Mouse (Mus musculus): ENCODE results near the gene Slc11a1. TPM values are rescaled to one million over a fixed set of nuclear protein-coding genes. Genes with fewer than 3 reads are reported as not detected.

Gene Slc11a1
- total and polyA plus RNA-seq, 3 experiments: 0.60 TPM; not detected in 2

- DNase-seq (ENCODE audit: low spot score) (no peak), ATAC-seq (ENCODE audit: extremely low read depth, insufficient number of reproducible peaks, low FRiP score, poor library complexity, severe bottlenecking) (no peak)
- Histone ChIP-seq H3K4me1 (ENCODE audit: insufficient read depth, low read depth, low read length) (peaks cover 65% of the 10 kb centered on the region), H3K9me3 (replicated peaks) (no peaks in the 10 kb centered on the region), H3K4me3 (ENCODE audit: low read depth, low read length) (no peak overlapping the region), H3K36me3 (replicated peaks) (no peaks in the 10 kb centered on the region), H3K27me3 (ENCODE audit: insufficient read depth, low read length) (peaks cover 28% of the 10 kb centered on the region)
- no peak for TF ChIP-seq GATA1 (IDR thresholded peaks at IDR 0.05; ENCODE audit: borderline replicate concordance, low read length)
- no peak for TF ChIP-seq TAL1 (conservative IDR thresholded peaks at IDR 0.05; ENCODE audit: low read depth, low read length)
- no peak for TF ChIP-seq GATA2 (IDR thresholded peaks at IDR 0.05; ENCODE audit: borderline replicate concordance, low read depth, low read length)
Observed at GRCm38 (mm10) chr1:74383385-74383784, 8.4 kb downstream of the Slc11a1 start.

GRCm38 (mm10) chr1:74384525-74384924 is 9.5 kb downstream of the Slc11a1 start:
- Histone ChIP-seq H3K27me3 (ENCODE audit: insufficient read depth, low read length) (peaks cover 28% of the 10 kb centered on the region), H3K4me3 (ENCODE audit: low read depth, low read length) (no peak overlapping the region), H3K36me3 (replicated peaks) (no peaks in the 10 kb centered on the region), H3K4me1 (ENCODE audit: insufficient read depth, low read depth, low read length) (peaks cover 69% of the 10 kb centered on the region), H3K9me3 (replicated peaks) (no peaks in the 10 kb centered on the region)
- DNase-seq (ENCODE audit: low spot score) (no peak), ATAC-seq (ENCODE audit: extremely low read depth, insufficient number of reproducible peaks, low FRiP score, poor library complexity, severe bottlenecking) (no peak)
- TF ChIP-seq CTCF (IDR thresholded peaks at IDR 0.05; ENCODE audit: low read depth, low read length): no peak
- TF ChIP-seq TAL1 (conservative IDR thresholded peaks at IDR 0.05; ENCODE audit: low read depth, low read length): no peak
- TF ChIP-seq GATA1 (IDR thresholded peaks at IDR 0.05; ENCODE audit: borderline replicate concordance, low read length): no peak
- TF ChIP-seq POLR2AphosphoS5 (IDR thresholded peaks at IDR 0.05; ENCODE audit: insufficient replicate concordance, low read depth, low read length): no peak
- no peak for TF ChIP-seq GATA2 (IDR thresholded peaks at IDR 0.05; ENCODE audit: borderline replicate concordance, low read depth, low read length)

- Histone ChIP-seq H3K9me3 (replicated peaks) (no peaks in the 10 kb centered on the region), H3K36me3 (replicated peaks) (no peaks in the 10 kb centered on the region), H3K4me1 (ENCODE audit: insufficient read depth, low read depth, low read length) (peaks cover 69% of the 10 kb centered on the region), H3K27me3 (ENCODE audit: insufficient read depth, low read length) (peaks cover 28% of the 10 kb centered on the region), H3K4me3 (ENCODE audit: low read depth, low read length) (no peak overlapping the region)
- DNase-seq (ENCODE audit: low spot score) (no peak), ATAC-seq (ENCODE audit: extremely low read depth, insufficient number of reproducible peaks, low FRiP score, poor library complexity, severe bottlenecking) (no peak)
- TF ChIP-seq GATA1 (IDR thresholded peaks at IDR 0.05; ENCODE audit: borderline replicate concordance, low read length) (no peak), CTCF (IDR thresholded peaks at IDR 0.05; ENCODE audit: low read depth, low read length) (no peak), TAL1 (conservative IDR thresholded peaks at IDR 0.05; ENCODE audit: low read depth, low read length) (no peak), POLR2AphosphoS5 (IDR thresholded peaks at IDR 0.05; ENCODE audit: insufficient replicate concordance, low read depth, low read length) (no peak), GATA2 (IDR thresholded peaks at IDR 0.05; ENCODE audit: borderline replicate concordance, low read depth, low read length) (no peak)
Observed at GRCm38 (mm10) chr1:74385064-74385463, 10.1 kb downstream of the Slc11a1 start.

DNA sequence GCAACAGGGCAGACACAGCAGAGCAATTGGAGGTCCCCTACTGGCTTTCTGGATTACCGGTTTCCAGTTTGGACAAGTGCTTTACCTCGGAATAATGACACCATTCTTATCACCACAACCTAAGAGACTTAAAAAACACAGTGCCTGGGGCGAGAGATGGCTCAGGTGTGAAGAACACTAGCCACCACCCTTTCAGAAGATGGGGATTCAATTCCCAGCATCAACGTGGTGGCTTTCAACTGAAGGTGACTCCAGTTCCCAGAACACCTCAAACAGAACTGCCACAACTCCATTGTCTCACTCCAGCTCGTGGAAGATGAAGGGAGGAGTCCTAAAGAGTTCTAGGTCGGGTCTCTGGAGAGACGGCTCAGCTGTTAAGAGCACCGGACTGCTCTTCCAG is 10.5 kb downstream of the Slc11a1 start:
- TF ChIP-seq TAL1 (conservative IDR thresholded peaks at IDR 0.05; ENCODE audit: low read depth, low read length) (no peak), POLR2AphosphoS5 (IDR thresholded peaks at IDR 0.05; ENCODE audit: insufficient replicate concordance, low read depth, low read length) (no peak), CTCF (IDR thresholded peaks at IDR 0.05; ENCODE audit: low read depth, low read length) (no peak), GATA1 (IDR thresholded peaks at IDR 0.05; ENCODE audit: borderline replicate concordance, low read length) (no peak), GATA2 (IDR thresholded peaks at IDR 0.05; ENCODE audit: borderline replicate concordance, low read depth, low read length) (no peak)
- ATAC-seq (ENCODE audit: extremely low read depth, insufficient number of reproducible peaks, low FRiP score, poor library complexity, severe bottlenecking): no peak
- no peak for DNase-seq (ENCODE audit: low spot score)
- Histone ChIP-seq H3K4me3 (ENCODE audit: low read depth, low read length) (no peak overlapping the region), H3K36me3 (replicated peaks) (no peaks in the 10 kb centered on the region), H3K4me1 (ENCODE audit: insufficient read depth, low read depth, low read length) (peaks cover 73% of the 10 kb centered on the region), H3K27me3 (ENCODE audit: insufficient read depth, low read length) (peaks cover 28% of the 10 kb centered on the region), H3K9me3 (replicated peaks) (no peaks in the 10 kb centered on the region)

GRCm38 (mm10) chr1:74386363-74386713 is 11.3 kb downstream of the Slc11a1 start:
- peaks cover 77% of the 10 kb centered on the region for H3K4me1 ChIP-seq (ENCODE audit: insufficient read depth, low read depth, low read length)
- H3K9me3 ChIP-seq (replicated peaks): no peaks in the 10 kb centered on the region
- H3K4me3 ChIP-seq (ENCODE audit: low read depth, low read length): peak overlapping the region; percentile 73
- ATAC-seq (ENCODE audit: extremely low read depth, insufficient number of reproducible peaks, low FRiP score, poor library complexity, severe bottlenecking): no peak
- TF ChIP-seq GATA2 (IDR thresholded peaks at IDR 0.05; ENCODE audit: borderline replicate concordance, low read depth, low read length): no peak
- no peak for TF ChIP-seq POLR2AphosphoS5 (IDR thresholded peaks at IDR 0.05; ENCODE audit: insufficient replicate concordance, low read depth, low read length)
- no peak for TF ChIP-seq GATA1 (IDR thresholded peaks at IDR 0.05; ENCODE audit: borderline replicate concordance, low read length)
- TF ChIP-seq CTCF (IDR thresholded peaks at IDR 0.05; ENCODE audit: low read depth, low read length): no peak
- TF ChIP-seq TAL1 (conservative IDR thresholded peaks at IDR 0.05; ENCODE audit: low read depth, low read length): no peak
- DNase-seq (ENCODE audit: low spot score): no peak
- H3K27me3 ChIP-seq (ENCODE audit: insufficient read depth, low read length): peaks cover 21% of the 10 kb centered on the region; the same call in 1 of the 2 replicates
- H3K36me3 ChIP-seq (replicated peaks): no peaks in the 10 kb centered on the region

GRCm38 (mm10) chr1:74386714-74387385 is 11.9 kb downstream of the Slc11a1 start:
- H3K4me1 ChIP-seq (ENCODE audit: insufficient read depth, low read depth, low read length): peaks cover 74% of the 10 kb centered on the region
- no peaks in the 10 kb centered on the region for H3K36me3 ChIP-seq (replicated peaks)
- DNase-seq (ENCODE audit: low spot score) (peak; percentile 98), ATAC-seq (ENCODE audit: extremely low read depth, insufficient number of reproducible peaks, low FRiP score, poor library complexity, severe bottlenecking) (peak; percentile 78)
- no peaks in the 10 kb centered on the region for H3K9me3 ChIP-seq (replicated peaks)
- H3K27me3 ChIP-seq (ENCODE audit: insufficient read depth, low read length): peaks cover 16% of the 10 kb centered on the region; the same call in 1 of the 2 replicates
- TF ChIP-seq POLR2AphosphoS5 (IDR thresholded peaks at IDR 0.05; ENCODE audit: insufficient replicate concordance, low read depth, low read length) (no peak), CTCF (IDR thresholded peaks at IDR 0.05; ENCODE audit: low read depth, low read length) (peak; percentile 57)
- H3K4me3 ChIP-seq (ENCODE audit: low read depth, low read length): peak overlapping the region; percentile 73

Measured in G1E (cell line).